Mouse (Mus musculus): ENCODE data around the gene Gigyf1.

DNA sequence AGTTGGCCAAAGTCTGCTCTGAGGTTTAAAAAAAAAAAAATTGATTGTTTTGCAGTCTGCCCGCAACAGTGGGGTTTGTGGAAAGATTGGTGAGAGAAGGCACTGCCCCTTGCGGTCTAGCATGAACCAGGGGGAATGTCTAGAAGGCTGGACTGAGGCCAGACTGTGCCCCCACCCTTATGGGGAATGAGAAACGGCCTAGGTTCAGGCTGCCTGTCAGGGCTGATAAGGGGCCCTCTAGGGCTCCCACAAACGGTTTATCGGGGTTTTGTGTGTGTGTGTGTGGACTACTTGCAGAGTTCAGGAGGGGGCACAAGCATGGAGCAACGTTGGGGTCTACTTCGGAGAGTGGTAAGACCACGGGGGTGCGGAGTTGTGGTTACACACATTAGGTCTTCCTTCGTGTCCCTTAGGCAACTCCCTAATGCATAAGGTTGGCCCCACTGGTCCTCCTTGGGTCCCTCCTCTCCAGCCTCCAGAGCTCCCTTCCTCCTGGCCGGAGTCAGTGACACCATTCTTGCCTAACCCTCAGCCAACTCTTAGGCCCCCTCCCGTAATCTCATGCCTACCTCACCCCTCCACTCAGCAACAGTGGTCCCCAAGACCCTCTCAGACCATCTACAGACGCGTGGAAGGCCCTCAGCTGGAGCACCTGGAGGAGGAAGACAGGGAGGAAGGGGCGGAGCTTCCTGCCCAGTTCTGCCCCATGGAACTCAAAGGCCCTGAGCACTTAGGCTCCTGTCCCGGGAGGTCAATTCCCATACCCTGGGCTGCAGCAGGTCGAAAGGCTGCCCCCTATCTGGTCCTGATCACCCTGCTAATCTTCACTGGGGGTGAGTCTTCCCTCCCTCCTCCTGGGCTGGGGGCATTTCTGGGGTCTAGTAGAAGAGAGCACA is 52.6 kb downstream of the Gigyf1 start:
- no peak for TF ChIP-seq POLR2A (IDR thresholded peaks at IDR 0.05; ENCODE audit: low read depth, low read length)
- TF ChIP-seq CTCF (IDR thresholded peaks at IDR 0.05; ENCODE audit: extremely low read depth, insufficient read depth, insufficient read length, insufficient replicate concordance): no peak
